Mouse (Mus musculus) hindbrain, postnatal 0 days (tissue): ENCODE data around the gene Eif3g. TPM values are rescaled to one million over a fixed set of nuclear protein-coding genes. Genes with fewer than 3 reads are reported as not detected.

Source experiments
- ATAC-seq: fragments of 200-750 bp; cut with Nextera tagmentation; 2 replicates; pipeline ENCODE4 v1.8.0; 2017; ENCODE audit warnings: mild to moderate bottlenecking, moderate TSS enrichment, moderate library complexity
- DNase-seq: peaks from one replicate; pipeline ENCODE4 v3.0.0-alpha.2; 2015; ENCODE audit warnings: low spot score
- H3K27ac ChIP-seq: fragments of 300-500 bp; sonication (generic); 2 replicates; pipeline ENCODE4 v1.5.1; 2014; ENCODE audit warnings: mild to moderate bottlenecking
- H3K27me3 ChIP-seq: fragments of 300-500 bp; sonication (generic); 2 replicates; pipeline ENCODE4 v1.6.1; 2014; ENCODE audit warnings: low read length, mixed read lengths; ENCODE audit not compliant: insufficient read depth
- H3K36me3 ChIP-seq: fragments of 300-500 bp; sonication (generic); 2 replicates; pipeline ENCODE4 v1.6.1; 2014; ENCODE audit warnings: low read length, mixed read lengths; ENCODE audit not compliant: insufficient read depth
- H3K4me1 ChIP-seq: fragments of 300-500 bp; sonication (generic); 2 replicates; pipeline ENCODE4 v1.6.1; 2014; ENCODE audit warnings: antibody characterized with exemption, low read length, mixed read lengths; ENCODE audit not compliant: insufficient read depth
- H3K4me2 ChIP-seq: fragments of 300-500 bp; sonication (generic); 2 replicates; pipeline ENCODE4 v1.6.1; 2014; ENCODE audit warnings: low read depth, mild to moderate bottlenecking, low read length, moderate library complexity, mixed read lengths
- H3K4me3 ChIP-seq: fragments of 300-500 bp; sonication (generic); 2 replicates; pipeline ENCODE4 v1.5.1; 2014; ENCODE audit warnings: low read length
- H3K9ac ChIP-seq: fragments of 300-500 bp; sonication (generic); replicated peaks from 2 replicates; pipeline ENCODE4 v1.6.1; 2014; ENCODE audit warnings: mild to moderate bottlenecking, low read length, moderate library complexity, mixed read lengths
- H3K9me3 ChIP-seq: fragments of 300-500 bp; sonication (generic); 2 replicates; pipeline ENCODE4 v1.6.1; 2016; ENCODE audit warnings: low read length, mixed read lengths
- CTCF ChIP-seq: IDR thresholded peaks from 2 replicates; pipeline ENCODE4 v1.5.1; 2016; ENCODE audit warnings: antibody characterized with exemption, control low read depth, low read depth
- WGBS: fragments of 180-500 bp; shearing (Covaris S2); extraction: QIAGEN DNeasy Blood & Tissue Kit; methylation state at CpG from one replicate; pipeline ENCODE4 v1.1.7; 2014; 5-methylcytosine and 5-hydroxymethylcytosine counted together
- polyA plus RNA-seq: library from polyadenylated mRNA; unstranded; fragments of >200 nt; fragmentation: Nextera tagmentation; extraction: Ambion mirVana; gene quantifications from 2 replicates; pipeline ENCODE4 v1.2.1, GENCODE M21; 2015
- total RNA-seq: library from RNA; depleted of rRNA; stranded (reverse); fragments of >200 nt; gene quantifications from 2 replicates; pipeline ENCODE4 v1.2.3, GENCODE M21; 2014

The Eif3g gene
- total and polyA plus RNA-seq, 2 experiments from 2014 or later, result 76.1 to 225 TPM

- DNase-seq (no peak), ATAC-seq (no peak)
- 89% methylated on average over 15 of the region's 15 CpGs for WGBS
- no peak for TF ChIP-seq CTCF
- no peaks in the 10 kb centered on the region for H3K9me3 ChIP-seq
- no peak overlapping the region for H3K4me2 ChIP-seq
- no peak overlapping the region for H3K4me3 ChIP-seq
- H3K36me3 ChIP-seq, result peaks cover 59% of the 10 kb centered on the region
- H3K27me3 ChIP-seq, result no peaks in the 10 kb centered on the region
- H3K4me1 ChIP-seq, result peaks cover 6% of the 10 kb centered on the region; the same call in 1 of the 2 replicates
- H3K27ac ChIP-seq, result no peak overlapping the region
- H3K9ac ChIP-seq, result no peak overlapping the region
These were observed 3.8 kb downstream of the Eif3g start for GRCm38 (mm10) chr9:20894629-20895028.

GRCm38 (mm10) chr9:20893590-20894343, 4.7 kb downstream of the Eif3g start:
- ATAC-seq, result no peak
- WGBS, result 89% methylated on average over 13 of the region's 13 CpGs
- DNase-seq, result no peak

GRCm38 (mm10) chr9:20893069-20893468, 5.4 kb downstream of the Eif3g start:
- Histone ChIP-seq H3K4me3 (no peak overlapping the region), H3K9ac (no peak overlapping the region), H3K27ac (no peak overlapping the region), H3K27me3 (no peaks in the 10 kb centered on the region), H3K36me3 (peaks cover 63% of the 10 kb centered on the region), H3K9me3 (no peaks in the 10 kb centered on the region), H3K4me1 (peaks cover 6% of the 10 kb centered on the region; the same call in 1 of the 2 replicates), H3K4me2 (no peak overlapping the region)
- TF ChIP-seq CTCF, result no peak
- 61% methylated on average over 5 of the region's 5 CpGs for WGBS
- ATAC-seq (no peak), DNase-seq (no peak)

More at GRCm38 (mm10) chr9:20893590-20894343, 4.7 kb downstream of the Eif3g start:
- H3K36me3 ChIP-seq, result peaks cover 63% of the 10 kb centered on the region
- no peaks in the 10 kb centered on the region for H3K9me3 ChIP-seq
- TF ChIP-seq CTCF, result no peak
- peaks cover 6% of the 10 kb centered on the region; the same call in 1 of the 2 replicates for H3K4me1 ChIP-seq
- no peak overlapping the region for H3K4me3 ChIP-seq
- H3K9ac ChIP-seq, result no peak overlapping the region
- H3K27ac ChIP-seq, result no peak overlapping the region
- no peak overlapping the region for H3K4me2 ChIP-seq
- H3K27me3 ChIP-seq, result no peaks in the 10 kb centered on the region

GRCm38 (mm10) chr9:20892104-20892653, 6.2 kb downstream of the Eif3g start:
- 63% methylated on average over 5 of the region's 5 CpGs for WGBS
- no peak overlapping the region for H3K4me3 ChIP-seq
- DNase-seq, result no peak
- peaks cover 63% of the 10 kb centered on the region for H3K36me3 ChIP-seq
- no peak overlapping the region for H3K4me2 ChIP-seq
- no peak for TF ChIP-seq CTCF
- ATAC-seq, result no peak
- no peaks in the 10 kb centered on the region for H3K9me3 ChIP-seq
- no peak overlapping the region for H3K9ac ChIP-seq
- no peaks in the 10 kb centered on the region for H3K27me3 ChIP-seq
- H3K27ac ChIP-seq, result no peak overlapping the region
- H3K4me1 ChIP-seq, result no peaks in the 10 kb centered on the region

GRCm38 (mm10) chr9:20891339-20892103, 6.9 kb downstream of the Eif3g start:
- WGBS, result 79% methylated on average over 26 of the region's 26 CpGs
- Histone ChIP-seq H3K27ac (no peak overlapping the region), H3K4me1 (no peaks in the 10 kb centered on the region), H3K36me3 (peaks cover 63% of the 10 kb centered on the region), H3K4me2 (no peak overlapping the region), H3K27me3 (no peaks in the 10 kb centered on the region), H3K4me3 (no peak overlapping the region), H3K9ac (no peak overlapping the region), H3K9me3 (no peaks in the 10 kb centered on the region)
- no peak for DNase-seq
- ATAC-seq, result no peak
- TF ChIP-seq CTCF, result no peak

- ATAC-seq, result no peak
- Histone ChIP-seq H3K27me3 (no peaks in the 10 kb centered on the region), H3K9ac (no peak overlapping the region), H3K4me1 (no peaks in the 10 kb centered on the region), H3K36me3 (peaks cover 57% of the 10 kb centered on the region), H3K4me2 (no peak overlapping the region), H3K27ac (no peak overlapping the region), H3K4me3 (no peak overlapping the region), H3K9me3 (no peaks in the 10 kb centered on the region)
- WGBS, result 93% methylated on average over 5 of the region's 5 CpGs
- no peak for DNase-seq
- no peak for TF ChIP-seq CTCF
These were observed 8.0 kb downstream of the Eif3g start for GRCm38 (mm10) chr9:20890411-20890810.
